Mouse (Mus musculus) thymus, adult 2 months (tissue): ENCODE data around the gene Rab30.

Experiments used
- CTCF ChIP-seq: fragments of 200-500 bp; IDR thresholded peaks from 2 replicates; pipeline ENCODE4 v1.5.1; 2012; ENCODE audit warnings: mild to moderate bottlenecking, control low read depth, low read length, moderate library complexity, borderline replicate concordance; ENCODE audit not compliant: control insufficient read depth, poor library complexity, insufficient read depth; ENCODE audit errors: extremely low read depth
- POLR2A ChIP-seq: fragments of 200-500 bp; IDR thresholded peaks from 2 replicates; pipeline ENCODE4 v1.6.1; 2012; ENCODE audit warnings: mild to moderate bottlenecking, low read length, control low read depth, moderate library complexity; ENCODE audit not compliant: control insufficient read depth, poor library complexity, insufficient read depth; ENCODE audit errors: extremely low read depth

DNA sequence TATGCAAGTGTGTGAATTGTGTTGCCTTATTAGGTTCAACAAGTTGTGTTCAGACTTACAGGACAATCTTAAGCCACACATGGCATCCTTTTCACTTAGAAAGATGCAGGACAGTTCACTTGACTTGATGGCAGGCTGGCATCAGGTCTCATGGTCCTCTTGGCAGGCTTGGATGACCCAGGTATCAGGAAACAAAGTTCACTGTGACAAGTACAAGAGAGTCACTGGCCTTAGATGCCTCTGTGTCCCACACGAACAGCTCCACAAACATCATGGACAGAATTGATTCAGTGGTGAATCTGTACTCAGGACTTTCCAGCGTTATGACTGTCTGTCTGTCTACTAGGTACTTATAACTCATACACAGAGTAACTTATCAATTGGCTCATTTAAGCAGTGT lies 93.0 kb downstream of the Rab30 start:
- no peak for TF ChIP-seq POLR2A
- TF ChIP-seq CTCF: no peak
